Mouse (Mus musculus) left cerebral cortex, adult 18-20 months (tissue): ENCODE measurements at regions not wholly inside any gene's neighbourhood (a gene's known extent, or its start where the extent isn't known, plus 50 kb on each side); places are given as distances from the start of the nearest gene placed in this dataset.

Experiments used
- DNase-seq, 2 experiments: peaks; one replicate each; pipeline ENCODE4 v3.0.0; 2021 to 2022; ENCODE audit warnings: low spot score in 2 of 2, mixed read lengths in 1 of 2

DNA sequence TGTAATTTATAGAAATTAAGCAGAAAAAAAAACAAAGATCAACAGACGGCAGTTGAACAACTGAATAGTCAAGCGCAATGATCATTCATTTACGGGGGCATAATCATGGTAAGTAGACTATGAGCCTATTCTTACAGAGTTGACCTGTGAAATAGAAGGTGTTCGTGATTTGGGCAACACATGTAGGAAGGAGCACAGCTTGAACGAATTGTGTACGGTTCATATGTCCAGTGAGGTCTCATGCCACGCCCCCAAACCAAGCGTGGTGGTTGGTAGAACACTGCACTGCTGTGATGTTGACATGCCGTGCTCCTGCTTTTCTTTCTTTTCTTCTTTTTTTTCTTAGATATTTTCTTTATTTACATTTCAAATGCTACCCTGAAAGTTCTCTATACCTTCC lies 563.1 kb downstream of the Etv1 start:
- DNase-seq, result no peak

DNA sequence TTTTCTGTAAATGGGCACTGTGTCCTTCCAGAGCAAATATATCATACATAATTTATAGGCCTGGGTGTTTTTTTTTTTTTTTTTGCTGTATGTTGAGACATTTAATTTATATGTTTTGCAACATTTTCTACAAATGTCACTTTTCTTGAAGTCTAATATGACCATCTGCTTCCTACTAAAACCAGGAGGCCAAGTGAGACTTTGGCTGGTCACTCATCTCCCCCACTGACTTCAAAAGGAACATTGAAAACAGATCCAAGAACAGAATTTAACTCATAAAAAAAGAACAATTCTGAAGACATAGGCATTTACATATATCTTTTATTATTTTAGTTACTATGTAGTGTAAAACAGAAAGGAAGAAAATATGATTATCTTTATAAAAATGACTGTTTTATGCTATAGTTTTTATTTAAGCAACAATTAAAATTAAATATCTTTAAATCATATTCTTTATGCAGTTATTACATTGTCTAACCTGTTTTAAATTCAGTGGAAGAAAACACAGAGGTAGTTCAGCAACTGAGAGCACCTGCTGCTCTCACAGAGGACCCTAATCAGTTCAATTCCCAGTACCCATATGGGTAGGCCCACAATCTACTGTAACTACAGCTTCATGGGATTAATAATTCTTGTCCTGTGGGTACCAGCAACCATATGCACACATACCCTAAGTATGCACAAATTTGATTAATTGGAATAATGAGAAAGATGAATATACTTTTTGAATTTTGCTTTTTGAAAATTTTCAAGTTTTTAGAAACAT lies 592.5 kb downstream of the Etv1 start:
- DNase-seq, result no peak

DNA sequence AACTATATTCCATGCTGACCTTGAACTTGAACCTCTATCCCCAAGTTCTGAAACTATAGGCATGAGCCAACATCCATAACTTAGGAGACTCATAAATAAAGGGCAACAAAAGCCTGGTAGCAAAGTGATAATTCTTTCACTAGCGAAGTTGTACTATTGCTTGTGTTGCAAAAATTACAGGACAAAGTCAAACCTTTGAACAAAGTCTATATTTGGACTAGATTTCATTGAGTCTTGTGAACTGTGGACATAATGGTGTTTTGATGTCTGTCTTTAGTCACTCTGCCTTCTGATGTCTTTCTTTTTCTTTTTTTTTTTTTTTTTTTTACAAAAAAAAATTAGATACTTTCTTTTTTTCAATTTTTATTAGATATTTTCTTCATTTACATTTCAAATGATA lies 594.5 kb downstream of the Etv1 start:
- no peak for DNase-seq
